23 mouse cellular contexts compared by ENCODE assay signal in the genomic region with DNA sequence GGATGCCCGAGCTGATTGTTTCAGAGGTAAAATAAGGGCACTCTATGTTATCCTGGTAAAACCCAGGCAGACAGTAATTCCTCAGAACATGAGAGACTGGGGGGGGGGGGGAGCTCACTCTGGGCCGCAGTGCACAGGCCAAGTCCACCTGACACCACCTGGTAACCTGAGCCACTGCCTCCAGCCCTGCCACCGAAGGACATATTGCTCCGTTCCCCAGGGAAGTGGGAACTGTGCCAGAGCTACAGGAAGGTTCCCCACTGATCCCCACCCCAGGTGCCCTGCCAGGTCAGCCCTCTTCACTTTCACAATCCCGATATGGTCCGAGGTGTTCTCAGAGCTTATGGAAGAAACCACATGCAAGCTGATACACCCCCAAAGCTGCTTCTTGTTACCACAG. TPM values are rescaled to one million over a fixed set of nuclear protein-coding genes. Genes with fewer than 3 reads are reported as not detected.
DNase-seq lines count a peak whose midpoint lies in the region; ATAC-seq lines count a peak whose summit lies in the region.
"Had no signal": no experiment of that assay in that cellular context is flagged by ENCODE, and none has a peak within 500 bp of the region (broad histone marks: within the 10 kb centered on the region; RNA-seq: fewer than 3 reads in every experiment).

No protein-coding gene starts in this region.

- H3K4me2 ChIP-seq in intestine, embryonic 16.5 days (ENCODE audit: low read depth, low read length): no peak overlapping the region
- no peak overlapping the region for H3K4me2 ChIP-seq in stomach, embryonic 16.5 days (ENCODE audit: low read depth, low read length)
- H3K4me2 ChIP-seq: midbrain, embryonic 12.5 days had no signal

- no peak overlapping the region for H3K4me3 ChIP-seq in intestine, embryonic 16.5 days (ENCODE audit: low read length)
- no peak overlapping the region for H3K4me3 ChIP-seq in stomach, embryonic 16.5 days (replicated peaks; ENCODE audit: low read length)
- H3K4me3 ChIP-seq: heart, embryonic 10.5 days; midbrain, embryonic 12.5 days had no signal

- H3K27me3 ChIP-seq in intestine, embryonic 16.5 days (replicated peaks; ENCODE audit: control insufficient read depth, insufficient read depth, low read length): no peaks in the 10 kb centered on the region
- no peaks in the 10 kb centered on the region for H3K27me3 ChIP-seq in stomach, embryonic 16.5 days (ENCODE audit: control insufficient read depth, insufficient read depth, low read length)
- H3K27me3 ChIP-seq: midbrain, embryonic 12.5 days had no signal

- DNase-seq in cerebellum, adult 18-20 months: peak; percentile 21 to 29
- no peak for DNase-seq in cerebellum, postnatal 14 days
- DNase-seq in lung, adult 18-20 months: peak; percentile 68 to 86
- DNase-seq in lung, postnatal 4 days: no peak
- DNase-seq in embryo, embryonic 11 days: no peak
- DNase-seq: adrenal gland, postnatal 14 days; cerebellum, adult 11 months; kidney, adult 8-10 months; kidney, postnatal 25 days; liver; thymus, adult 2 months had no signal

- no peak overlapping the region for H3K27ac ChIP-seq in intestine, embryonic 16.5 days (ENCODE audit: low read length)
- no peak overlapping the region for H3K27ac ChIP-seq in stomach, embryonic 16.5 days (ENCODE audit: low read length)
- H3K27ac ChIP-seq: heart, embryonic 10.5 days; midbrain, embryonic 12.5 days had no signal

- WGBS in intestine, embryonic 16.5 days: 84% methylated on average over 6 of the region's 6 CpGs
- 81% methylated on average over 6 of the region's 6 CpGs for WGBS in stomach, embryonic 16.5 days

- H3K36me3 ChIP-seq in intestine, embryonic 16.5 days (ENCODE audit: control insufficient read depth, insufficient read depth, low read length): peaks cover 20% of the 10 kb centered on the region
- peaks cover 5% of the 10 kb centered on the region; the same call in 1 of the 2 replicates for H3K36me3 ChIP-seq in stomach, embryonic 16.5 days (ENCODE audit: control insufficient read depth, insufficient read depth, low read length)

- no peaks in the 10 kb centered on the region for H3K9me3 ChIP-seq in intestine, embryonic 16.5 days (ENCODE audit: control insufficient read depth, low read length)
- no peaks in the 10 kb centered on the region for H3K9me3 ChIP-seq in stomach, embryonic 16.5 days (replicated peaks; ENCODE audit: control insufficient read depth, low read length)
- H3K9me3 ChIP-seq: heart, embryonic 10.5 days; midbrain, embryonic 12.5 days had no signal

- no peak overlapping the region for H3K9ac ChIP-seq in intestine, embryonic 16.5 days (ENCODE audit: low read depth, low read length)
- no peak overlapping the region for H3K9ac ChIP-seq in stomach, embryonic 16.5 days (ENCODE audit: low read length)
- H3K9ac ChIP-seq: midbrain, embryonic 12.5 days had no signal

- ATAC-seq in intestine, embryonic 16.5 days: peak; percentile 68; the same call in 1 of the 2 replicates
- peak; percentile 73; the same call in 1 of the 2 replicates for ATAC-seq in stomach, embryonic 16.5 days (ENCODE audit: insufficient read depth, low FRiP score)
- ATAC-seq: CD4-positive, CD25-positive, alpha-beta regulatory T cell, adult 4 months; forebrain, embryonic 14.5 days had no signal

- peaks cover 2% of the 10 kb centered on the region; the same call in 1 of the 2 replicates for H3K4me1 ChIP-seq in intestine, embryonic 16.5 days (ENCODE audit: control insufficient read depth, insufficient read depth, low read length)
- H3K4me1 ChIP-seq in stomach, embryonic 16.5 days (ENCODE audit: control insufficient read depth, insufficient read depth, low read length): no peaks in the 10 kb centered on the region
- H3K4me1 ChIP-seq: heart, embryonic 10.5 days had no signal

RNA-seq across cellular contexts. Expression of a gene that starts 14.9 kb away (rescaled TPM):
- 0.18 TPM in 1 of 2 replicates, not detected in the other for polyA plus RNA-seq in intestine, embryonic 16.5 days (2015; fragmentation: Nextera tagmentation; extraction: Ambion mirVana)
- not detected in 2 replicates for polyA plus RNA-seq in stomach, embryonic 16.5 days (2015; fragmentation: Nextera tagmentation; extraction: Ambion mirVana)
- polyA plus RNA-seq: brain, embryonic 14.5 days; CD4-positive, CD25-positive, alpha-beta regulatory T cell, adult 4 months; forebrain, embryonic 14.5 days; heart, embryonic 10.5 days; hindbrain, embryonic 11.5 days; liver, embryonic 16.5 days; midbrain, embryonic 12.5 days; neural tube, embryonic 11.5 days had no signal

RNA-seq across cellular contexts. Expression of a gene that starts 18.9 kb away (rescaled TPM):
- polyA plus RNA-seq in intestine, embryonic 16.5 days (2015; fragmentation: Nextera tagmentation; extraction: Ambion mirVana): not detected in 2 replicates
- not detected in 2 replicates for polyA plus RNA-seq in stomach, embryonic 16.5 days (2015; fragmentation: Nextera tagmentation; extraction: Ambion mirVana)
- polyA plus RNA-seq: brain, embryonic 14.5 days; CD4-positive, CD25-positive, alpha-beta regulatory T cell, adult 4 months; forebrain, embryonic 14.5 days; heart, embryonic 10.5 days; heart, postnatal 0 days; hindbrain, embryonic 11.5 days; liver, embryonic 16.5 days; midbrain, embryonic 12.5 days; neural tube, embryonic 11.5 days; thymus, adult 2 months; urinary bladder, adult 2 months had no signal

RNA-seq across cellular contexts. Expression of a gene that starts 21.1 kb away (rescaled TPM):
- 4.4 and 4.6 TPM in 2 replicates for polyA plus RNA-seq in intestine, embryonic 16.5 days (2015; fragmentation: Nextera tagmentation; extraction: Ambion mirVana)
- 3.5 and 3.7 TPM in 2 replicates for polyA plus RNA-seq in stomach, embryonic 16.5 days (2015; fragmentation: Nextera tagmentation; extraction: Ambion mirVana)

RNA-seq across cellular contexts. Expression of a gene that starts 29.4 kb away (rescaled TPM):
- polyA plus RNA-seq in intestine, embryonic 16.5 days (2015; fragmentation: Nextera tagmentation; extraction: Ambion mirVana): 0.15 and 0.23 TPM in 2 replicates
- polyA plus RNA-seq in stomach, embryonic 16.5 days (2015; fragmentation: Nextera tagmentation; extraction: Ambion mirVana): 0.37 and 0.45 TPM in 2 replicates
- polyA plus RNA-seq: CD4-positive, CD25-positive, alpha-beta regulatory T cell, adult 4 months; liver, embryonic 16.5 days; midbrain, embryonic 12.5 days; neural tube, embryonic 11.5 days had no signal

Comparison
In these comparisons a context has a peak if more than half of its experiments do, and no peak if none do; other contexts are left out.
1. DNase-seq: peak in cerebellum, adult 18-20 months (2 of 2) and lung, adult 18-20 months (2 of 2); none in cerebellum, postnatal 14 days (0 of 2), lung, postnatal 4 days (0 of 2) and embryo, embryonic 11 days (single experiment).